ENCODE assay signal across 8 mouse cellular contexts in genomic region chr11:69197743-69198142, GRCm38 (mm10). TPM values are rescaled to one million over a fixed set of nuclear protein-coding genes. Genes with fewer than 3 reads are reported as not detected.
DNase-seq lines count a peak whose midpoint lies in the region; ATAC-seq and TF ChIP-seq lines count a peak whose summit lies in the region.
"Had no signal": no experiment of that assay in that cellular context is flagged by ENCODE, and none has a peak within 500 bp of the region (broad histone marks: within the 10 kb centered on the region; RNA-seq: fewer than 3 reads in every experiment).

Alox8 (minus strand) TSS chr11:69197843.

- no peaks in the 10 kb centered on the region for H3K9me3 ChIP-seq in lung, embryonic 14.5 days (ENCODE audit: low read depth, low read length)
- H3K9me3 ChIP-seq in forebrain, embryonic 11.5 days (ENCODE audit: control insufficient read depth, low read length), result no peaks in the 10 kb centered on the region
- no peaks in the 10 kb centered on the region for H3K9me3 ChIP-seq in intestine, embryonic 15.5 days

- TF ChIP-seq CTCF in lung, embryonic 14.5 days (IDR thresholded peaks at IDR 0.05; ENCODE audit: low read depth), result no peak
- TF ChIP-seq CTCF in olfactory bulb, adult 2 months (IDR thresholded peaks at IDR 0.05; ENCODE audit: insufficient read depth, low read depth, low read length), result no peak

- peaks cover 24% of the 10 kb centered on the region for H3K27me3 ChIP-seq in lung, embryonic 14.5 days (ENCODE audit: insufficient read depth, low read length)
- peaks cover 19% of the 10 kb centered on the region for H3K27me3 ChIP-seq in forebrain, embryonic 11.5 days (ENCODE audit: control insufficient read depth, insufficient read depth, low read length)
- peaks cover 16% of the 10 kb centered on the region for H3K27me3 ChIP-seq in intestine, embryonic 15.5 days (replicated peaks)

- no peaks in the 10 kb centered on the region for H3K36me3 ChIP-seq in lung, embryonic 14.5 days (ENCODE audit: insufficient read depth)
- H3K36me3 ChIP-seq in forebrain, embryonic 11.5 days (ENCODE audit: control insufficient read depth, insufficient read depth, low read length), result no peaks in the 10 kb centered on the region
- no peaks in the 10 kb centered on the region for H3K36me3 ChIP-seq in intestine, embryonic 15.5 days

- 0 out of 2 replicates have a peak within 1 kb of the TSS, but pooled peaks have one; percentile 4 for H3K4me3 ChIP-seq in lung, embryonic 14.5 days (ENCODE audit: low read depth, low read length)
- peak within 1 kb of the TSS; percentile 15; the same call in 1 of the 2 replicates for H3K4me3 ChIP-seq in forebrain, embryonic 11.5 days (ENCODE audit: low read depth, low read length)
- H3K4me3 ChIP-seq in intestine, embryonic 15.5 days (replicated peaks), result peak within 1 kb of the TSS; percentile 25
- 0 out of 2 replicates have a peak within 1 kb of the TSS, but pooled peaks have one; percentile 15 for H3K4me3 ChIP-seq in olfactory bulb, adult 2 months (ENCODE audit: insufficient read depth, low read depth, low read length)

- H3K27ac ChIP-seq in lung, embryonic 14.5 days (ENCODE audit: low read depth), result no peak within 1 kb of the TSS
- no peak within 1 kb of the TSS for H3K27ac ChIP-seq in forebrain, embryonic 11.5 days (ENCODE audit: low read depth, low read length)
- no peak within 1 kb of the TSS for H3K27ac ChIP-seq in intestine, embryonic 15.5 days
- no peak within 1 kb of the TSS for H3K27ac ChIP-seq in olfactory bulb, adult 2 months (ENCODE audit: insufficient read depth, low read depth, low read length)
- H3K27ac ChIP-seq: macrophage had no signal

- H3K9ac ChIP-seq in lung, embryonic 14.5 days, result 0 out of 2 replicates have a peak within 1 kb of the TSS, but pooled peaks have one; percentile 7
- peak within 1 kb of the TSS; percentile 20 for H3K9ac ChIP-seq in forebrain, embryonic 11.5 days (ENCODE audit: low read length)
- H3K9ac ChIP-seq in intestine, embryonic 15.5 days, result 0 out of 2 replicates have a peak within 1 kb of the TSS, but pooled peaks have one; percentile 17

- 24% methylated on average over 6 of the region's 6 CpGs for WGBS in lung, embryonic 14.5 days
- WGBS in forebrain, embryonic 11.5 days, result 31% methylated on average over 6 of the region's 6 CpGs
- 28% methylated on average over 6 of the region's 6 CpGs for WGBS in intestine, embryonic 15.5 days
- 32% methylated on average over 6 of the region's 6 CpGs for WGBS in olfactory bulb, adult 2 months

- H3K4me2 ChIP-seq in lung, embryonic 14.5 days, result peak within 1 kb of the TSS; percentile 53
- H3K4me2 ChIP-seq in forebrain, embryonic 11.5 days (ENCODE audit: low read depth, low read length, severe bottlenecking), result peak within 1 kb of the TSS; percentile 37; the same call in 1 of the 2 replicates
- peak within 1 kb of the TSS; percentile 69 for H3K4me2 ChIP-seq in intestine, embryonic 15.5 days (replicated peaks)

- ATAC-seq in lung, embryonic 14.5 days (ENCODE audit: insufficient read depth), result no peak
- no peak for ATAC-seq in forebrain, embryonic 11.5 days (replicated peaks; ENCODE audit: low FRiP score)
- no peak for ATAC-seq in intestine, embryonic 15.5 days

- no peak for DNase-seq in lung, embryonic 14.5 days
- no peak for DNase-seq in lung, postnatal 14 days
- DNase-seq in forebrain, embryonic 11.5 days (ENCODE audit: low spot score), result peak; percentile 44
- no peak for DNase-seq in layer of hippocampus, adult 9-10 months (ENCODE audit: low spot score)
- DNase-seq in thymus, adult 18-20 months, result no peak

- no peak for TF ChIP-seq POLR2A in olfactory bulb, adult 2 months (IDR thresholded peaks at IDR 0.05; ENCODE audit: insufficient read depth, low read depth, low read length)

- no peaks in the 10 kb centered on the region for H3K4me1 ChIP-seq in lung, embryonic 14.5 days (ENCODE audit: insufficient read depth)
- H3K4me1 ChIP-seq in forebrain, embryonic 11.5 days (replicated peaks; ENCODE audit: control insufficient read depth, insufficient read depth, low read length), result 0 out of 2 replicates have a peak, but pooled peaks cover 3% of the 10 kb centered on the region
- 0 out of 2 replicates have a peak, but pooled peaks cover 4% of the 10 kb centered on the region for H3K4me1 ChIP-seq in intestine, embryonic 15.5 days (replicated peaks)
- H3K4me1 ChIP-seq in olfactory bulb, adult 2 months (ENCODE audit: control insufficient read depth, insufficient read depth, low read length), result peaks cover 11% of the 10 kb centered on the region

RNA-seq across cellular contexts. Expression of gene Alox8, which starts in this region (rescaled TPM):
- polyA plus RNA-seq in lung, embryonic 14.5 days (2014; fragmentation: Nextera tagmentation; extraction: Ambion mirVana), result not detected in 2 replicates
- 0.08 and 0.11 TPM in 2 replicates for polyA plus RNA-seq in forebrain, embryonic 11.5 days (2014; fragmentation: Nextera tagmentation; extraction: Ambion mirVana)
- 0.14 and 0.15 TPM in 2 replicates for polyA plus RNA-seq in intestine, embryonic 15.5 days (2015; fragmentation: Nextera tagmentation; extraction: Ambion mirVana)
- polyA plus RNA-seq in olfactory bulb, adult 2 months (2012; ENCODE audit: insufficient read depth, insufficient read length, low replicate concordance, missing spikeins), result not detected in 2 replicates
- polyA plus RNA-seq: macrophage had no signal

Comparison
In these comparisons a context has a peak if more than half of its experiments do, and no peak if none do; other contexts are left out.
1. Peak in DNase-seq, H3K4me3 ChIP-seq, H3K9ac ChIP-seq and H3K4me2 ChIP-seq in forebrain, embryonic 11.5 days; RNA of the gene not detected or under 1 TPM.